Mouse (Mus musculus) neural tube, embryonic 11.5 days (tissue): ENCODE measurements at regions not wholly inside any gene's neighbourhood (a gene's known extent, or its start where the extent isn't known, plus 50 kb on each side); places are given as distances from the start of the nearest gene placed in this dataset.
A peak's percentile ranks its signal among the peaks of the same experiment; 100 is the strongest.

Experiments
- ATAC-seq: fragments of 200-750 bp; cut with Nextera tagmentation; 2 replicates; pipeline ENCODE4 v1.8.0; 2017; ENCODE audit warnings: moderate number of reproducible peaks, mild to moderate bottlenecking, moderate TSS enrichment, moderate library complexity; ENCODE audit not compliant: insufficient read depth, low FRiP score, low TSS enrichment
- DNase-seq: peaks from one replicate; pipeline ENCODE4 v3.0.0-alpha.2; 2015; ENCODE audit warnings: low spot score
- H3K27ac ChIP-seq: fragments of 300-500 bp; sonication (generic); 2 replicates; pipeline ENCODE4 v1.5.1; 2014; ENCODE audit warnings: low read depth, mild to moderate bottlenecking, low read length
- H3K27me3 ChIP-seq: fragments of 300-500 bp; sonication (generic); 2 replicates; pipeline ENCODE4 v1.6.1; 2014; ENCODE audit warnings: mild to moderate bottlenecking, low read length, mixed read lengths; ENCODE audit not compliant: control insufficient read depth, insufficient read depth
- H3K36me3 ChIP-seq: fragments of 300-500 bp; sonication (generic); 2 replicates; pipeline ENCODE4 v1.6.1; 2014; ENCODE audit warnings: mild to moderate bottlenecking, low read length, moderate library complexity, mixed read lengths; ENCODE audit not compliant: control insufficient read depth, insufficient read depth
- H3K4me1 ChIP-seq: fragments of 300-500 bp; sonication (generic); 2 replicates; pipeline ENCODE4 v1.6.1; 2014; ENCODE audit warnings: low read length, mixed read lengths; ENCODE audit not compliant: control insufficient read depth, insufficient read depth
- H3K4me2 ChIP-seq: fragments of 300-500 bp; sonication (generic); 2 replicates; pipeline ENCODE4 v1.6.1; 2014; ENCODE audit warnings: low read depth, mild to moderate bottlenecking, moderate library complexity
- H3K4me3 ChIP-seq: fragments of 300-500 bp; sonication (generic); 2 replicates; pipeline ENCODE4 v1.5.1; 2014; ENCODE audit warnings: low read depth, low read length
- H3K9ac ChIP-seq: fragments of 300-500 bp; sonication (generic); 2 replicates; pipeline ENCODE4 v1.6.1; 2014; ENCODE audit warnings: mild to moderate bottlenecking, low read length
- H3K9me3 ChIP-seq: fragments of 300-500 bp; sonication (generic); 2 replicates; pipeline ENCODE4 v1.6.1; 2016; ENCODE audit warnings: low read length; ENCODE audit not compliant: control insufficient read depth
- WGBS: fragments of 180-500 bp; shearing (Covaris S2); extraction: QIAGEN DNeasy Blood & Tissue Kit; methylation state at CpG from one replicate; pipeline ENCODE4 v1.1.7; 2014; 5-methylcytosine and 5-hydroxymethylcytosine counted together

DNA sequence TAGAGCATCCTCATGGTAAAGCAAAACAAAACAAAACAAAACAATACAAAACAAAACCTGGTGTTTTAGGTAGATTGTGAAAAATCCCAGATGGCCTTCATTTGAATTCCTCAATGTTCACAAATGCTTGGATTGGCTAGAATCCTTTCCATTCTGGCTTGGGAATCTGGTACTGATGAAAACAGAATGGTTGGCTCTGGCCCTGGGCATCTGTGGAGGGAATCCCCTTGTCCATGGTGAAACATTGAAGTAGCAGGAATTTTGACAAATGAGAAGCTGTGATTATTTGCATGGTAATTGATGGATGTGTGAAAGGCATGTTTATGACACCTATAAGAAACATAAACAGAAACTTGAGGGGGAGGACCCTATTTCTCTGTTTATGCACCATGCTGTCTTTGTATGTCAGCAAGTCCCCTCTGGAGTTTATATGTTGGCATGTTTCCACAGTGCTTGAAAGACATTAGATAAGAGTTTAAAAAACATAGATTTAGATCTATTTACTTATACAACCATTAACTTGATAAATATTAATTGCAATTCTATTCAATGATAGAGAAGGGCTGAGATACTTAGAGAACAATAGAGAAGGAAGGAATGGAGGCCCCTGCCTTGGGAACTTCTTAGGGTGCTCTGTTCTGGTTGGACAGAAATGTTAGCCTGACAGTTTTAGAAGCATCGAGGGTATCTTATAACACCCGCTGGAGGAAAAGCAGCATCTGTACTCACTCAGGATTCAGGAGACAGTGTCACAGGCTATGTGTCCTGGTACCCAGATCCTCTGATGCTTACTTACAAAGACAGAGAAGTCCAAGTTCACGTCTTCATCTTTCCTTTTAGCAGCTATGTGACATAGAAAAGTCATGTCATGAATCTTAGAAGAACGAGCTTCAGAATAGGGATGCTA, 343.3 kb downstream of the Insc start:
- H3K4me2 ChIP-seq, result no peak overlapping the region
- H3K27ac ChIP-seq, result no peak overlapping the region
- H3K4me1 ChIP-seq, result no peaks in the 10 kb centered on the region
- no peaks in the 10 kb centered on the region for H3K27me3 ChIP-seq
- ATAC-seq, result no peak
- H3K4me3 ChIP-seq, result no peak overlapping the region
- WGBS, result 85% methylated on average over 4 of the region's 4 CpGs
- no peak for DNase-seq
- no peaks in the 10 kb centered on the region for H3K36me3 ChIP-seq
- H3K9ac ChIP-seq, result no peak overlapping the region
- no peaks in the 10 kb centered on the region for H3K9me3 ChIP-seq

DNA sequence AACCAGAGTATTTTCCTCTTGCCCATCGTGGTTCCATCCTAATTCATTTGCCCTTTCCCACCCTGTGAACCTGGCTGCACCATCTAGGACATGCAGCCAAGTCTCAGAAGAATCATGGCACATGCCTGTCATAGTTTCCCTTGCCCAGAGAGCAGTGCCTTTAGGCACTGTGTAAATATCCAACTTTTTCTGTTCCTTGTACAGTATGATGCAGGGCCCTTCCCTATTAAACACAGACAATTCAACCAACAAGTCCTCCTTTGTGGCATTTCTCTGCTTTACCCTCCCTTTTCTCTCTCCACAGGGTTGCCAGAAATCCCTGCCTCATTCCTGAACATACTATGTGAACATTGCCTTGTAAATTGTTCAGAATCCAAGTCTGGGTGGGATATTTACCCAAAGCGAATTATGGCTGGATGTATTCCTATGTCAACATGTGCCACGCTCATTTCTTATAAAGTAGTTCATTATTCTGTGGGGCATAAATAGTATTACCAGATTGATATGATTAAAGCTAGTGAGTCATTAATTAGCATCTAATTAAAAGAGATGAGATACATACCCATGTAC, 349.1 kb downstream of the Insc start:
- no peaks in the 10 kb centered on the region for H3K4me1 ChIP-seq
- 86% methylated on average over 3 of the region's 3 CpGs for WGBS
- ATAC-seq (no peak), DNase-seq (no peak)
- H3K9ac ChIP-seq, result no peak overlapping the region
- H3K27ac ChIP-seq, result no peak overlapping the region
- H3K9me3 ChIP-seq, result no peaks in the 10 kb centered on the region
- no peaks in the 10 kb centered on the region for H3K36me3 ChIP-seq
- H3K27me3 ChIP-seq, result no peaks in the 10 kb centered on the region
- H3K4me3 ChIP-seq, result no peak overlapping the region
- H3K4me2 ChIP-seq, result no peak overlapping the region

DNA sequence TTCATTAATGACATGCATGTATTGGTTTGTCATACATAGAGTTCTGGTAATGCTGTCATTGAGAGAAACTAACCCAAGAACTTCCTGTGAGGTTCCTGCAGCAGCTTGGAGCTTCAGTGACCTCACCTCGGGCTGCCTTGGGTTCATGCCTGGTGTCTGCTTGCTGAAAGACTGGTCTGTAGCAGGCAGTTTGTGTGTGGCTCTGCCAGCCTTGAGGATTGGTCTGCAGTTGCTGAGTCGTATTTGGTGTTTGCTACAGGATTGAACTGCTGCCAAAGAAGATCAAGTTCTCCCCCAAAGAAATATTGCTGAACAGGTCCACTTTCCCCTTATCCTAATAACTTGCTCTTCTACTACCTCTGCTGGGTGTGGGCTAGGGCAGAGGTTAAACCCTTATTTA, 362.5 kb downstream of the Insc start:
- Histone ChIP-seq H3K4me3 (no peak overlapping the region), H3K4me1 (no peaks in the 10 kb centered on the region), H3K9ac (no peak overlapping the region), H3K27ac (no peak overlapping the region), H3K9me3 (no peaks in the 10 kb centered on the region), H3K27me3 (no peaks in the 10 kb centered on the region), H3K36me3 (no peaks in the 10 kb centered on the region), H3K4me2 (no peak overlapping the region)
- no peak for DNase-seq
- ATAC-seq, result no peak
- 78% methylated on average over 2 of the region's 2 CpGs for WGBS

DNA sequence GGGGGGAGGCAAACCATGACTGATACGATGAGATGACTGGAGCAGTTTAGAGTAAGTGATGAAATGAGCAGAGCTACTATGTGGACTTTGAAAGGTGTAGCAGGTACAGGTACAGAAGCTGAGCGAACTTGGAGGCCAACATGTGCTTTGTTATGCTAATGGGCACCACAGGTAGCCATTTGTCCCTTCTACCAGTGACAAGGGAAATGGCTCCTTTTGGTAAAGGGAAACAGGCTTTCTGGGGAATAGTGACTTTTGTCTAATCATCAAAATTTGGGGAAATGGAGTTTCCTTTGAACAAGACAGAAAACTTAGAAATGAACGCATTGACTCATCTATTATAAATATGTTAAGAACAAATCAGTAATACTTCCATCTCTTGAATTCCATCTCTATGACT, 368.8 kb downstream of the Insc start:
- no peak overlapping the region for H3K27ac ChIP-seq
- no peak overlapping the region for H3K9ac ChIP-seq
- H3K4me3 ChIP-seq, result no peak overlapping the region
- H3K9me3 ChIP-seq, result no peaks in the 10 kb centered on the region
- ATAC-seq (no peak), DNase-seq (no peak)
- WGBS, result 56% methylated on average over 3 of the region's 3 CpGs
- H3K27me3 ChIP-seq, result no peaks in the 10 kb centered on the region
- H3K4me1 ChIP-seq, result no peaks in the 10 kb centered on the region
- H3K4me2 ChIP-seq, result no peak overlapping the region
- H3K36me3 ChIP-seq, result no peaks in the 10 kb centered on the region

DNA sequence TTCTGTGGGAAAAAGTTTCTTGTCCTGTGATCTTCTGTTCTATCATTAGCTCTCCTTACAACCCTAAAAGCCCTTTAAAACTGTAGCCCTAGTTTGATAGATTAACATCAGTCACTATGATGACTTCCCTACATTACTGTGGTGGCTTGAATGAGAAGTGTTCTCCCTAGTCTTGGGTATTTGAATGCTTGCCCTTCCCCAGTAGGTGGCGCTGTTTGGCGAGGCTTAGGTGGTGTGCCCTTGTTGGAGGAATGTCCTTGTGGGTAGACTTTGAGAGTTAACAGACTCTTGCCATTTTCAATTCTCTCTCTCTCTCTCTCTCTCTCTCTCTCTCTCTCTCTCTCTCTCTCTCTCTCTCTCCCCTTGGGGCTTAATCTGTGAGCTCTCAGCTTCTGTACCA, 379.8 kb downstream of the Insc start:
- Histone ChIP-seq H3K4me3 (no peak overlapping the region), H3K9ac (no peak overlapping the region), H3K27ac (no peak overlapping the region), H3K36me3 (no peaks in the 10 kb centered on the region), H3K27me3 (no peaks in the 10 kb centered on the region), H3K4me2 (no peak overlapping the region), H3K4me1 (no peaks in the 10 kb centered on the region; the same call in 1 of the 2 replicates), H3K9me3 (no peaks in the 10 kb centered on the region)
- DNase-seq (no peak), ATAC-seq (no peak)
- WGBS, result 77% methylated on average over 2 of the region's 2 CpGs

DNA sequence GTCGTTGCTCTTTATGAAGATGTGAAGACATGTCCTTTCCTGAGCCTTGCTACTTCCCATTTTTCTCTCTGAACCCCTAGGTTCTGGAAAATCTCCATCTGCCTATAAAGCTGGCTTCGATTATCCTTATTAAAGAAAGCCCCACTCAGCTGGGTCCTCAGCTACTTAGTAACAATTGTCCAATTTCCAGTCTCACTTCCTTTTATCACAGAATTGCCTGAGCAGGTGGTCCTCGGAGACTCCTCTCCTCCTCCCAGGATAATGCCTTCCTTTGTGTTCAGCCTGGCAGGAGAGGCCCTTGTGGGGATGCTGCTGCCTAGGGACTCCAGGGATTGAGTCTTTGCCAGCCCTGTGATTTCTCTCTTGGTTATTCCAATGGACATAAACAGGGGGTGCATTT, 385.5 kb downstream of the Insc start:
- no peak overlapping the region for H3K9ac ChIP-seq
- H3K9me3 ChIP-seq, result no peaks in the 10 kb centered on the region
- WGBS, result 37% methylated on average over 3 of the region's 3 CpGs
- no peaks in the 10 kb centered on the region; the same call in 1 of the 2 replicates for H3K4me1 ChIP-seq
- H3K36me3 ChIP-seq, result no peaks in the 10 kb centered on the region
- DNase-seq (no peak), ATAC-seq (no peak)
- no peaks in the 10 kb centered on the region for H3K27me3 ChIP-seq
- no peak overlapping the region for H3K4me3 ChIP-seq
- H3K27ac ChIP-seq, result no peak overlapping the region
- no peak overlapping the region for H3K4me2 ChIP-seq

DNA sequence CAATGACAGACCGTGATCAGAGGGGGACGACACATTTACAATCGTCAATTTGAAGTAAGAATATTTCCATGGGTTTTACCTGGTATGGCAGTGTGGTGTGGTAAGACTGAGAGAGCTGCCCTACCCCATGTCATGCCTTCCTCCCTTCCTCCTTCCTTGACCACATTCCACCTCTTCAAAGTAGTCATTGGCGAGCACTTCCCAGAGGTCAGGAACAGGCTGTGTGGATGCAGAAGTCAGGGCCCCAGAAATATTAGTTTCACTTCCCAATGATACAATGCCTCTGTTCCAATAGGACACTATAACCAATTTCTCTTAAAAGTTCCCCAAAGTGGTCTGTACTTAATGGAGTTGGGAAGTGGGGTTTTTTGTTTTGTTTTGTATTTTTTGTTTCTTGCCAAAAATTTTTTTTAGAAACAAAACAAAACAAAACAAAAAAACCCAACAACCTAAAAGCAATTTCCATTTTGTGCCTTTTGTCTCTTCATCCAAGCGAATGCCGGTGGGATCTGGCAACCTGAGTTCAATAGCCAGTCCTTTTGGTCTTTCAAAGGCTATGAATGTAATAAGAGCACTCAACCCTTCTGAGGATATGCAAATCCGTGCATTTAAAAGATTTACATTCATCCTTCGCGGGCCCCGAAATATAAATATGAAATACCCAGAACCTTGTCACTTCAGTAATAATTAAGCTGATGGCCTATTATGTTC, 387.9 kb downstream of the Insc start:
- no peak overlapping the region for H3K27ac ChIP-seq
- H3K4me3 ChIP-seq, result no peak overlapping the region
- ATAC-seq (peak; percentile 53; the same call in 1 of the 2 replicates), DNase-seq (no peak)
- no peaks in the 10 kb centered on the region for H3K36me3 ChIP-seq
- WGBS, result 76% methylated on average over 10 of the region's 10 CpGs
- no peaks in the 10 kb centered on the region; the same call in 1 of the 2 replicates for H3K4me1 ChIP-seq
- H3K9ac ChIP-seq, result no peak overlapping the region
- no peaks in the 10 kb centered on the region for H3K27me3 ChIP-seq
- H3K4me2 ChIP-seq, result no peak overlapping the region
- H3K9me3 ChIP-seq, result no peaks in the 10 kb centered on the region

DNA sequence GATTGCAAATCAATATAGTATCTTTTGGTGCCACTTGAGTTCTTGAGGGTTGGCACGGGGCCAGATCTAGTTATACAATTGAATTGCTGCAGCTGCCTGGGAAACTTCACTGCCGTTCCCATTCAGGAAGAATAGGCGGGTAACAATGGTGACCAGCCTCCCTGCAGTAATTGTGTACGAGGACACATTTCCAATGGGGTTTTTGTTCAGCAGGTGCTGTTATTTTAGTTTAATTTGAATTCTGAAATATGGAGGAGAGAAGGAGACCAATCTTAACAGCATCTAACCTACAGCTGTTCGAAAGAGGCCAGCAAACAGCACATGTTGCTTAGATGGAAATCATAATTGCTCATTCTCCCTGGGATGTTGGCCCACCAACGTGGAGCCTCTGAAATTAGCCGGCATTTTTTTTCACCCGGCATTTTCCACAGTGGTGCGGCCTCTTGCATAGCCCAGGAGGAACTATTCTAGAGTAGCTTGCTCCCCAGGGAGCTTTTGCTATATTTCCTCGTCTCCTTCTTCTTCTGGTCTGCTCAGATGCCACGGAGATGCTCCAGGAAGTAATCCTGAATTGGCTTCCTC, 388.6 kb downstream of the Insc start:
- 47% methylated on average over 11 of the region's 11 CpGs for WGBS
- H3K4me1 ChIP-seq, result no peaks in the 10 kb centered on the region; the same call in 1 of the 2 replicates
- DNase-seq, result peak; percentile 57

More for the DNA sequence above, 388.6 kb downstream of the Insc start:
- H3K4me2 ChIP-seq, result no peak overlapping the region
- peak; percentile 65; the same call in 1 of the 2 replicates for ATAC-seq
- H3K9ac ChIP-seq, result no peak overlapping the region
- H3K4me3 ChIP-seq, result no peak overlapping the region
- no peak overlapping the region for H3K27ac ChIP-seq
- no peaks in the 10 kb centered on the region for H3K27me3 ChIP-seq
- no peaks in the 10 kb centered on the region for H3K36me3 ChIP-seq
- no peaks in the 10 kb centered on the region for H3K9me3 ChIP-seq
